Mouse (Mus musculus) stomach, embryonic 14.5 days (tissue): ENCODE results near the gene Cldn4. TPM values are rescaled to one million over a fixed set of nuclear protein-coding genes. Genes with fewer than 3 reads are reported as not detected.

Experiments
- ATAC-seq: fragments of 200-750 bp; cut with Nextera tagmentation; 2 replicates; pipeline ENCODE4 v1.8.0; 2017; ENCODE audit warnings: low read depth, moderate TSS enrichment; ENCODE audit not compliant: insufficient number of reproducible peaks, insufficient read depth, low FRiP score
- H3K27ac ChIP-seq: fragments of 300-500 bp; sonication (generic); 2 replicates; pipeline ENCODE4 v1.5.1; 2014; ENCODE audit warnings: mild to moderate bottlenecking, low read length, moderate library complexity, mixed read lengths
- H3K27me3 ChIP-seq: fragments of 300-500 bp; sonication (generic); 2 replicates; pipeline ENCODE4 v1.6.1; 2014; ENCODE audit warnings: low read length, control low read depth, mixed read lengths; ENCODE audit not compliant: control insufficient read depth, insufficient read depth
- H3K36me3 ChIP-seq: fragments of 300-500 bp; sonication (generic); 2 replicates; pipeline ENCODE4 v1.6.1; 2014; ENCODE audit warnings: mild to moderate bottlenecking, control low read depth, low read length, moderate library complexity, mixed read lengths; ENCODE audit not compliant: control insufficient read depth, insufficient read depth
- H3K4me1 ChIP-seq: fragments of 300-500 bp; sonication (generic); 2 replicates; pipeline ENCODE4 v1.6.1; 2014; ENCODE audit warnings: low read length, control low read depth, mixed read lengths; ENCODE audit not compliant: control insufficient read depth, insufficient read depth
- H3K4me2 ChIP-seq: fragments of 300-500 bp; sonication (generic); replicated peaks from 2 replicates; pipeline ENCODE4 v1.6.1; 2014; ENCODE audit warnings: low read depth, low read length, control low read depth
- H3K4me3 ChIP-seq: fragments of 300-500 bp; sonication (generic); 2 replicates; pipeline ENCODE4 v1.5.1; 2014; ENCODE audit warnings: low read depth, low read length, control low read depth
- H3K9ac ChIP-seq: fragments of 300-500 bp; sonication (generic); replicated peaks from 2 replicates; pipeline ENCODE4 v1.6.1; 2014; ENCODE audit warnings: low read depth, mild to moderate bottlenecking, control low read depth, low read length, moderate library complexity, mixed read lengths
- H3K9me3 ChIP-seq: fragments of 300-500 bp; sonication (generic); 2 replicates; pipeline ENCODE4 v1.6.1; 2016; ENCODE audit warnings: low read depth, low read length, control low read depth; ENCODE audit not compliant: control insufficient read depth
- WGBS: fragments of 180-500 bp; shearing (Covaris S2); extraction: QIAGEN DNeasy Blood & Tissue Kit; methylation state at CpG from one replicate; pipeline ENCODE4 v1.1.7; 2014; 5-methylcytosine and 5-hydroxymethylcytosine counted together
- polyA plus RNA-seq: library from polyadenylated mRNA; unstranded; fragments of >200 nt; fragmentation: Nextera tagmentation; extraction: Ambion mirVana; gene quantifications from 2 replicates; pipeline ENCODE4 v1.2.1, GENCODE M21; 2014

Gene Cldn4
- polyA plus RNA-seq, 1 experiment from 2014 or later: 91.5 TPM

DNA sequence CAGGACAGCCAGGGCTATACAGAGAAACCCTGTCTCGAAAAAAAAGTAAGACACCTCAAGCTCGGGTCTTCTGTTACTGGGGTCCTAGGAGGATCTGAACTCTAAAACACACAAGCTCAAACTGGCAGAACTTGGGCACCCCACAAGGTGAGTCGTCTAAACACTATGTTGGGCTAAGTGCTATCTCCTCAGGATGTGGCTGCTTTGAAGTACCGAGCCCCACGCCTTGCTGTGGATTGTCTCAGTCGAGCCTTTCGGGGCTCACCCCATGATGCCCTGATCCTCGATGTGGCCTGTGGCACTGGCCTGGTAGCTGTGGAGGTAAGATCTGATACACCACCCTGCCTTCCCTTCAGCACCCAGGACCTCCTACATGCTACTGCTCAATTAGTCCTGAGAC is 13.5 kb downstream of the Cldn4 start:
- Histone ChIP-seq H3K4me2 (no peak overlapping the region), H3K9me3 (no peaks in the 10 kb centered on the region), H3K4me3 (no peak overlapping the region), H3K4me1 (no peaks in the 10 kb centered on the region; the same call in 1 of the 2 replicates), H3K9ac (no peak overlapping the region), H3K36me3 (no peaks in the 10 kb centered on the region), H3K27me3 (no peaks in the 10 kb centered on the region), H3K27ac (no peak overlapping the region)
- WGBS: 90% methylated on average over 8 of the region's 8 CpGs
- ATAC-seq: no peak

DNA sequence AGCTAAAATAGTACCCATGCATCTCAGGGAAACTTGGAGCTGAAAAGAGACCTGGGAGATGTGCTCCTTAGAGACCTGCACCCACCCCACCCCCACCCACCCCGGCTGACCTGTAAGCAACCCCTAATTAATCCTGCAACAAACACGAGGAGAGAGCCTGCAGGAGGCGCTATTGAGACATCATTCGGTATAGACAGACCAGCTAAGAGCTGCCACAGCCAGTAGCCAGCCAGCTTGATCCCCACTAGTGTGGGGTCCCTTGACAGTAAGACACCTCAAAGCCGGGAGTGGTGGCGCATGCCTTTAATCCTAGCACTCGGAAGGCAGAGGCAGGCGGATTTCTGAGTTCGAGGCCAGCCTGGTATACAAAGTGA is 13.8 kb downstream of the Cldn4 start:
- ATAC-seq: no peak
- 44% methylated on average over 9 of the region's 9 CpGs for WGBS

DNA sequence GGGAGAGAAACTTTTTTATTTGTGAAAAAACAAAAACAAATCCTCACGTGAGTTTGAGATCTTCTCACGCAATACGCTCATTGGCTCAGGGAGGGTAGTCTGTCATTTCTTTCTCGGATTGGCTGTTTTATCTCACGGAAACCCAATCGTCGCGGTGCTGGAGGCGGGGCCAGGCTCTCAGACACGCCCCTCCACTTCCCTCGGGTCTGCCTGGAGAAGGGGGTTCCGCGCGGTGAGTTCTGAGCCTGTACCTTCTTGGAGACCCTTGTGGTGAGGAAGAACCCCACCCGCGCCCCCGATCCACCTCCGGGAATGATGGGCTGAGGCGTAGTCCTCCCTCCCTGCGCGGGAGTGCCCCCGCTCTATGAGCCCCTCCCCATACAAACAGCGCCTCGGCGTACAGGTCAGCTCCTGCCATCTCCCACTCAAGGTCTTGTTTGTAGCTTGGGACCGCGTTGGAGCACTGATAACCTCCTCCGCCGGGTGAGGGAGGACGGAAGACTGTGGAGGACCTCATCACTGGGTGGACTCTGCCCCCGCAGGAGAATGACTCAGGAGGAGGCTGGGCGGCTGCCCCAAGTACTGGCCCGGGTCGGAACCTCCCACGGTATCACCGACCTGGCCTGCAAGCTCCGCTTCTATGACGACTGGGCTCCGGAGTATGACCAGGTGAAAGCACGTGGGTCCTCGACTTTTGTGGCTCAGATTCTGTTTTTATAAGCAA is 14.4 kb downstream of the Cldn4 start, which contains the start of gene Mettl27:
Gene Mettl27, plus strand, starts transcription at position 190 of the 724 bp plus-strand sequence.
- peak; percentile 95 for ATAC-seq
- peak within 1 kb of the TSS; percentile 71 for H3K4me3 ChIP-seq

More for the DNA sequence above, 13.8 kb downstream of the Cldn4 start:
- H3K27me3 ChIP-seq: no peaks in the 10 kb centered on the region
- peak overlapping the region; percentile 68 for H3K4me2 ChIP-seq
- H3K36me3 ChIP-seq: no peaks in the 10 kb centered on the region
- peak overlapping the region; percentile 43; the same call in 1 of the 2 replicates for H3K9ac ChIP-seq
- H3K27ac ChIP-seq: no peak overlapping the region; the same call in 1 of the 2 replicates
- H3K4me1 ChIP-seq: no peaks in the 10 kb centered on the region; the same call in 1 of the 2 replicates
- no peaks in the 10 kb centered on the region for H3K9me3 ChIP-seq
- peak overlapping the region; percentile 71 for H3K4me3 ChIP-seq

DNA sequence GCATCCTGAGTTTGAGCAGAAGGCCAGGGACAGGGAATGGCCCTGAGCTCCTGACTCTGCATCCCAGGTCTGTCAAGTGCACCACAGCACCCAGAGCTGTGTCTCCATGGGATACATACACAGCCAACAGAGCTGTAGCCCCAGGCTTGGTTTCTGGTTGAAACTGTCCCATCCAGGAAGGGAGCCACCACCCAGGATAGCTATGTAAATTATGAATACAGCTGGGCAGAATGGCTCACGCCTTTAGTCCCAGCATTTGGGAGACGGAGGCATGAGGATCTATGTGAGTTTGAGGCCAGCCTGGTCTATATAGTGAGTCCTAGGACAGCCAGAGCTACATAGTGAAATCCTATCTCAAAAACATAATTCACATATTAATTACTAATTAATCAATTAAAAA is 16.7 kb downstream of the Cldn4 start:
- 88% methylated on average over 2 of the region's 2 CpGs for WGBS
- Histone ChIP-seq H3K4me1 (no peaks in the 10 kb centered on the region; the same call in 1 of the 2 replicates), H3K9me3 (no peaks in the 10 kb centered on the region), H3K9ac (no peak overlapping the region), H3K27ac (no peak overlapping the region), H3K27me3 (no peaks in the 10 kb centered on the region), H3K4me2 (no peak overlapping the region), H3K36me3 (no peaks in the 10 kb centered on the region), H3K4me3 (no peak overlapping the region)
- no peak for ATAC-seq

More for the DNA sequence above, 14.4 kb downstream of the Cldn4 start, which contains the start of gene Mettl27:
- Histone ChIP-seq H3K27ac (peak within 1 kb of the TSS; percentile 73), H3K4me2 (peak within 1 kb of the TSS; percentile 68), H3K4me1 (no peaks in the 10 kb centered on the region; the same call in 1 of the 2 replicates), H3K36me3 (no peaks in the 10 kb centered on the region), H3K27me3 (no peaks in the 10 kb centered on the region), H3K9me3 (no peaks in the 10 kb centered on the region), H3K9ac (peak within 1 kb of the TSS; percentile 43)
- WGBS: under 1% methylated on average over 40 of the region's 41 CpGs

DNA sequence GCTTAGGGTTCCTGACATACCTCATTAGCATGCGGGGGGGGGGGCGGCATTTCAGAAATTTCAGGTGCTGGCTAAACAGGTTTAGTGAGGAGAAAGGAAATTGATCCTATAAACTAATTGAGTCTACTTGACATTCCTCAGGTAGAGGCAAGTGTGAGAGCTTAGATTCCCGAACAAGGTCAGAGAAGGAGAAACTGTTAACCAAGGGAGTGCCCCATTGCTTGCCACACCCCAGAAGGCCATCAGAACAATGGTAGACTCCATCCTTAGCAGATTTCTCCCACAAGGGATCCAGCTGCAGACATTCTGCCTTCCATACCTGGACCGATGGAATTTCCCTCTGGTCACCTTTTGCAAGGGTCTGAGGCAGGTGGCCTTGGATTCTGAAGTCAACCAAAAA is 20.0 kb downstream of the Cldn4 start:
- no peaks in the 10 kb centered on the region for H3K27me3 ChIP-seq
- WGBS: 70% methylated on average over 4 of the region's 4 CpGs
- ATAC-seq: no peak
- no peak overlapping the region for H3K4me2 ChIP-seq
- no peaks in the 10 kb centered on the region for H3K9me3 ChIP-seq
- H3K4me1 ChIP-seq: no peaks in the 10 kb centered on the region
- H3K9ac ChIP-seq: no peak overlapping the region
- no peaks in the 10 kb centered on the region for H3K36me3 ChIP-seq
- no peak overlapping the region for H3K27ac ChIP-seq
- no peak overlapping the region for H3K4me3 ChIP-seq

DNA sequence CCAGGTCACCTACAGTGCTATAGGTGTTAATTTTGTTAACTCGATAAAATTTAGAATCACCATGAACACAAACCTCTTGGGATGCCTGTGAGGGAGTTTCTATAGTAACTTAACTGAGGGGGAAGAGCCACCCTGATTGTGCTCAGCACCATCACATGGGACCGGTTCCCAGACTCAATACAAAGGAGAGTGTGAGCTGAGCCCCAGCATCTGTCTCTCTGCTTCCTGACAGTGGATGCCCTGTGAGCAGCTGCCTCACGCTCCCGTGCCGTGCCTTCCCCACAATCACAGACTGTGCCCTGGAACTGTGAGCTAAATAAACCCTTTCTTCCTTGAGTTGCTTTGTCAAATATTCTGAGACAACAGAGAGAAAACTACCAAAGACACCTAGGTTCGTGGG is 23.6 kb downstream of the Cldn4 start:
- H3K4me3 ChIP-seq: no peak overlapping the region
- H3K4me2 ChIP-seq: no peak overlapping the region
- H3K36me3 ChIP-seq: no peaks in the 10 kb centered on the region
- WGBS: 67% methylated on average over 6 of the region's 6 CpGs
- H3K27ac ChIP-seq: no peak overlapping the region
- no peak for ATAC-seq
- no peaks in the 10 kb centered on the region for H3K9me3 ChIP-seq
- no peaks in the 10 kb centered on the region for H3K4me1 ChIP-seq
- no peak overlapping the region for H3K9ac ChIP-seq
- H3K27me3 ChIP-seq: no peaks in the 10 kb centered on the region

DNA sequence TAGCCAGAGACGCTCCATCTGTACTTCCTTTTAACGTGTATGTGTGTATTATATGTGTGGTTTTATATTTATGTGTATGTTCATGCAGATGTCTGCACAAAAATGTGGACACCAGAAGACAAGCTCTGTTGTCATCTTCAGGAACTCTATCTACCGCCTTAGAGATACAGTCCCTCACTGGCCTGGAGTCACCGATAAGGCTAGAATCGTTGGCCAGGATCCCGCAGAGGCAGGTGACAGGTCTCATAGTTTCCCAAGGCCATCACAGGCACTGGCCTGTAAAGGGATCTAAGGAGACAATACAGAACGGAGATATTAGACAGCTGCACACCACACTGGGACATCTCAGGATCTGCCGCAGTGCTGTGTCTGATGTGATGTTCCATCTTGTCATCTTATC is 25.6 kb downstream of the Cldn4 start:
- WGBS: 86% methylated on average over 8 of the region's 8 CpGs
- ATAC-seq: no peak
- no peak overlapping the region for H3K9ac ChIP-seq
- no peaks in the 10 kb centered on the region for H3K9me3 ChIP-seq
- no peak overlapping the region for H3K4me3 ChIP-seq
- no peaks in the 10 kb centered on the region for H3K27me3 ChIP-seq
- H3K27ac ChIP-seq: no peak overlapping the region
- H3K4me2 ChIP-seq: no peak overlapping the region
- no peaks in the 10 kb centered on the region for H3K4me1 ChIP-seq
- no peaks in the 10 kb centered on the region for H3K36me3 ChIP-seq

DNA sequence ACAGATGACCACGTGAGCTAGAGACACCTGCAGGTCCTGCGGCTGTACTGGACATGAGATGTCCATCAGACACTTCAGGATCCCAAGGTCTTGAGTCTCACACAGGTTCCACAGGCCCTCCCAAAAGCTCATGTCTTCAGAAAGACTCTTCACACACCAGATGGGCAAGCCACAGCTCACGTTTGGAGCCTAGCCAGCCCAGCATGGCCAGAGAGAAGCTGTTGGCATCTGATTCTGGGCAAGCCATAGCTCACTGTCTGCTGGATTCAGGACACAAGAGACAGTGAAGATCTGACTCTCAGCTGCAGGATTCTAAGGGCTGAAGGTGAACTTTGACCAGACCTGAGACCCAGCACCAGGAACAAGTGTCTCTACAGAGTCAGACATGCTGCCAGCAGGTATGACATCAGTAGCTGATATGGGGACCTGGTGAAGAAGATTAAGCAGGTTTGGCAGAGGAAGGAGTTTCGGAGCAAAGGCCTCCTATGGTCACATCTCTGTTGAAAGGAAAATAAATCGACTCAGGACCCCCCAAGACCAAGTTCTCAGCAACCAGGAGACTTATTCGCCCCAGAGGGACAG is 26.5 kb downstream of the Cldn4 start:
- H3K4me1 ChIP-seq: no peaks in the 10 kb centered on the region
- no peak for ATAC-seq
- H3K4me3 ChIP-seq: no peak overlapping the region
- no peak overlapping the region for H3K4me2 ChIP-seq
- H3K36me3 ChIP-seq: no peaks in the 10 kb centered on the region
- no peaks in the 10 kb centered on the region for H3K27me3 ChIP-seq
- H3K9me3 ChIP-seq: no peaks in the 10 kb centered on the region
- no peak overlapping the region for H3K27ac ChIP-seq
- WGBS: 75% methylated on average over 6 of the region's 6 CpGs
- no peak overlapping the region for H3K9ac ChIP-seq
